In genomic region chr1:89026040-89026439, GRCm38 (mm10) we compare ENCODE assay signal across 20 mouse cellular contexts. TPM values are rescaled to one million over a fixed set of nuclear protein-coding genes. Genes with fewer than 3 reads are reported as not detected.
A peak's percentile ranks its signal among the peaks of the same experiment; 100 is the strongest.
DNase-seq lines count a peak whose midpoint lies in the region; ATAC-seq lines count a peak whose summit lies in the region.
"Had no signal": no experiment of that assay in that cellular context is flagged by ENCODE, and none has a peak within 500 bp of the region (broad histone marks: within the 10 kb centered on the region; RNA-seq: fewer than 3 reads in every experiment).

No protein-coding gene starts in this region.

- peak overlapping the region; percentile 35; the same call in 1 of the 2 replicates for H3K9ac ChIP-seq in intestine, embryonic 16.5 days (ENCODE audit: low read depth, low read length)
- peak overlapping the region; percentile 39; the same call in 1 of the 2 replicates for H3K9ac ChIP-seq in kidney, embryonic 16.5 days (replicated peaks; ENCODE audit: low read length)
- H3K9ac ChIP-seq in stomach, embryonic 14.5 days (replicated peaks; ENCODE audit: low read depth, low read length), result no peak overlapping the region
- H3K9ac ChIP-seq: forebrain, embryonic 15.5 days; hindbrain, embryonic 14.5 days; limb, embryonic 13.5 days had no signal

- ATAC-seq in intestine, embryonic 16.5 days, result peak; percentile 87
- peak; percentile 83 for ATAC-seq in kidney, embryonic 16.5 days (ENCODE audit: low FRiP score, low TSS enrichment)
- ATAC-seq in stomach, embryonic 14.5 days (ENCODE audit: insufficient number of reproducible peaks, insufficient read depth, low FRiP score, low read depth), result peak; percentile 47; the same call in 1 of the 2 replicates
- ATAC-seq: forebrain, embryonic 15.5 days had no signal

- 45% methylated on average over 1 of the region's 1 CpGs for WGBS in intestine, embryonic 16.5 days
- 52% methylated on average over 1 of the region's 1 CpGs for WGBS in kidney, embryonic 16.5 days
- 55% methylated on average over 1 of the region's 1 CpGs for WGBS in stomach, embryonic 14.5 days

- H3K27me3 ChIP-seq in intestine, embryonic 16.5 days (replicated peaks; ENCODE audit: control insufficient read depth, insufficient read depth, low read length), result no peaks in the 10 kb centered on the region
- no peaks in the 10 kb centered on the region for H3K27me3 ChIP-seq in kidney, embryonic 16.5 days (ENCODE audit: insufficient read depth, low read length)
- H3K27me3 ChIP-seq in stomach, embryonic 14.5 days (ENCODE audit: control insufficient read depth, insufficient read depth, low read length), result no peaks in the 10 kb centered on the region
- H3K27me3 ChIP-seq: CH12.LX; forebrain, embryonic 15.5 days; limb, embryonic 13.5 days had no signal

- no peak overlapping the region for H3K4me3 ChIP-seq in intestine, embryonic 16.5 days (ENCODE audit: low read length)
- H3K4me3 ChIP-seq in kidney, embryonic 16.5 days (ENCODE audit: low read length), result no peak overlapping the region
- H3K4me3 ChIP-seq in stomach, embryonic 14.5 days (ENCODE audit: low read depth, low read length), result no peak overlapping the region
- H3K4me3 ChIP-seq: embryonic facial prominence, embryonic 10.5 days; erythroblast, embryonic 14.5 days; forebrain, embryonic 15.5 days; heart, adult 2 months; limb, embryonic 13.5 days had no signal

- no peaks in the 10 kb centered on the region for H3K36me3 ChIP-seq in intestine, embryonic 16.5 days (ENCODE audit: control insufficient read depth, insufficient read depth, low read length)
- no peaks in the 10 kb centered on the region for H3K36me3 ChIP-seq in kidney, embryonic 16.5 days (ENCODE audit: insufficient read depth, low read length)
- H3K36me3 ChIP-seq in stomach, embryonic 14.5 days (ENCODE audit: control insufficient read depth, insufficient read depth, low read length), result no peaks in the 10 kb centered on the region
- H3K36me3 ChIP-seq: embryonic facial prominence, embryonic 10.5 days; forebrain, embryonic 15.5 days; limb, embryonic 13.5 days had no signal

- peak overlapping the region; percentile 90 for H3K27ac ChIP-seq in intestine, embryonic 16.5 days (ENCODE audit: low read length)
- peak overlapping the region; percentile 93 for H3K27ac ChIP-seq in kidney, embryonic 16.5 days (ENCODE audit: low read length)
- H3K27ac ChIP-seq in stomach, embryonic 14.5 days (ENCODE audit: low read length), result peak overlapping the region; percentile 61; the same call in 1 of the 2 replicates
- H3K27ac ChIP-seq: embryonic facial prominence, embryonic 10.5 days; forebrain, embryonic 15.5 days; heart, adult 2 months; hindbrain, embryonic 14.5 days; limb, embryonic 13.5 days had no signal

- no peaks in the 10 kb centered on the region for H3K9me3 ChIP-seq in intestine, embryonic 16.5 days (ENCODE audit: control insufficient read depth, low read length)
- H3K9me3 ChIP-seq in kidney, embryonic 16.5 days (ENCODE audit: low read length), result no peaks in the 10 kb centered on the region
- 0 out of 2 replicates have a peak, but pooled peaks cover 3% of the 10 kb centered on the region for H3K9me3 ChIP-seq in stomach, embryonic 14.5 days (ENCODE audit: control insufficient read depth, low read depth, low read length)
- H3K9me3 ChIP-seq: embryonic facial prominence, embryonic 10.5 days; forebrain, embryonic 15.5 days; limb, embryonic 13.5 days had no signal

- H3K4me2 ChIP-seq in intestine, embryonic 16.5 days (ENCODE audit: low read depth, low read length), result peak overlapping the region; percentile 7
- H3K4me2 ChIP-seq in kidney, embryonic 16.5 days (replicated peaks; ENCODE audit: low read depth, low read length), result no peak overlapping the region
- H3K4me2 ChIP-seq in stomach, embryonic 14.5 days (replicated peaks; ENCODE audit: low read depth, low read length), result no peak overlapping the region
- H3K4me2 ChIP-seq: forebrain, embryonic 15.5 days; hindbrain, embryonic 14.5 days; limb, embryonic 13.5 days had no signal

- peak; percentile 82 for DNase-seq in heart, adult 11 months
- no peak for DNase-seq in heart, adult 8-10 months (ENCODE audit: low spot score)
- DNase-seq in Muller cell, postnatal 12 days (ENCODE audit: inconsistent ontology term), result no peak
- no peak for DNase-seq in cerebellum, postnatal 10 days
- DNase-seq in layer of hippocampus, adult 11-12 months (ENCODE audit: low spot score), result no peak
- DNase-seq: adrenal gland, postnatal 36 days; cerebellum, adult 9-11 months; heart, adult 2 months; heart, postnatal 14 days; lung, postnatal 10 days had no signal

- H3K4me1 ChIP-seq in intestine, embryonic 16.5 days (ENCODE audit: control insufficient read depth, insufficient read depth, low read length), result peaks cover 17% of the 10 kb centered on the region
- H3K4me1 ChIP-seq in kidney, embryonic 16.5 days (ENCODE audit: insufficient read depth, low read length), result peaks cover 22% of the 10 kb centered on the region
- peaks cover 23% of the 10 kb centered on the region for H3K4me1 ChIP-seq in stomach, embryonic 14.5 days (ENCODE audit: control insufficient read depth, insufficient read depth, low read length)

RNA-seq across cellular contexts. Expression of gene Sh3bp4, which starts 44.2 kb away (rescaled TPM):
- 10 to 100 TPM in 2 of 4 experiments, 1 to 10 TPM in 2; 7.2 to 13.4 (median 9.7) TPM for total RNA-seq in heart, adult 8-10 months (2022)
- polyA plus RNA-seq in intestine, embryonic 16.5 days (2015; fragmentation: Nextera tagmentation; extraction: Ambion mirVana), result 13.5 and 14.2 TPM in 2 replicates
- 29.1 and 29.8 TPM in 2 replicates for polyA plus RNA-seq in kidney, embryonic 16.5 days (2015; fragmentation: Nextera tagmentation; extraction: Ambion mirVana)
- polyA plus RNA-seq in stomach, embryonic 14.5 days (2014; fragmentation: Nextera tagmentation; extraction: Ambion mirVana), result 22.4 and 24.3 TPM in 2 replicates
- total RNA-seq: CH12.LX; megakaryocyte-erythroid progenitor cell, adult 5-6 weeks had no signal
- polyA plus RNA-seq: erythroblast, embryonic 14.5 days had no signal
